Mouse (Mus musculus) regulatory T cell (primary cell): ENCODE measurements around the gene Zrsr1.

Experiments used
- in situ Hi-C: fragments of 300-600 bp; cut with MboI, MseI; formaldehyde crosslinking; loops from one replicate; pipeline ENCODE4 v1.15.1; 2025; ENCODE audit warnings: high pct_unique_total_duplicates

Gene Zrsr1

DNA sequence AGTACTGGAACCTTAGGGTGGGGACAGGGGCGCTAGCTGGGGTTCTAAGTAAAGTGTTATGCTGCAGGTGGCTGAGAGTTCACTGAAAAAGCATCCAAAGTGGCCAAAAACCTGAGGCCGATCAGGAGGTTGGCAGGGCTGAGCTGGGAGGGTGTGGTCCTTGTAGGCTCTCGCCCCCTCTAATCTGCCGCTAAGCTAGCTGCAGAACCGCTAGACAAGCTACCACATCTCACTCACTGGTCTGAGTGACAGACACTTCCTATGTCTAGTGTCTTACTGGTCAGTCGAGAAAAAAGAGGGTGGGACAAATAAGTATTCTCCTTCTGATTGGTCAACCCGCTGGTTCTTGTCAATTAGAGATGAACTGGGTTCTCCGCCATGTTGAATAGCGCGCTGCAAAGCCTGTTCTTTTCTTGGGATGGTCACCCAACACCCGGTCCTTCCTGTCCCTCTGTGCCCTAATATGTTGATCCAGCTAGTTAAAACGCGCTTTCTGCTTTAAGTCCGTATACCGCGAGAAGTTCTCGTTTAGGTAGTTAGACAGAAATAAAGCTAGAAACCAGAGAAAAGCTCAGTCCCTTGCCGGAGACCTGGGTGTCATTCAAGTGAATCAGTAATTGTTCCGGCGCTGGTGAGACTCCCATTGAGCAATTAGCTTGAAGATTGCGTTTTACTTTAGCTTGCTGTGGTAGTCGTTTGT is 35.8 kb downstream of the Zrsr1 start, which contains the start of gene Fam161a:
Gene Fam161a (plus strand): TSS at position 51 of the 700 bp plus-strand sequence.
- in situ Hi-C loops, result loop anchor here (5.0 kb wide), 2 partner anchors 265 to 490 kb away; partner anchors contain the start of gene Ahsa2

DNA sequence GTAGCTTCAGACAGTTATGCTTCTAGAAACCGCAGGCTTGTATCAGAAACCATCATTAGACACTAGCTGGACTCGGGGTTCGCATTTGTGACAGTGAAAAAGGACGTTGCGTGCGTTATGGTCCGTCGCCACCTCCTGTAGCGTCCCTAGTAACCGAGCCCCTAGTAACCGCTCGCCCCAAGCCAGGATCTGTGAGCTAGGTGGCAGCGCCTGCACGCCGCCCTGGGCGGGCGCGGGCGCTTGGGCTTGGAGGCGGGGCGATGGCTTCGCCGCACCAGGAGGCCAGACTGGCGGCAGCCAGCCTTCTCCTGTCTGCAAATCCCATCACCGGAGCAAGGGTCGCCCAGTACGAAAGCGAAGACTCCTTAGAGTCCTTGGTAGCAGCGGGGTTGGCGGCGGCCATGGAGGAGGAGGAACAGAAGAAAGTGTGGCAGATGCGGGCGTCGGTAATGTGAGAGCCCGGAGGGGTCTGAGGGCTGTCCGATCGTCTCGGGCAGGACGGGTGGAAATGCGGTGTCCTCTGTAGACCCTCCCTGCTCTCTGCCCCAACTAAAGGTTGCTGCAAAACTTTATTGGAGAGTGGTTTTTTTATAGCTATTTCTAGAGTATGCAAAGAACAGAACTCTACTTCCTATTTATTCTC is 36.5 kb downstream of the Zrsr1 start:
- in situ Hi-C loops, result loop anchor here (5.0 kb wide), 2 partner anchors 264 to 489 kb away; partner anchors contain the start of gene Ahsa2

- in situ Hi-C loops, result loop anchor here (5.0 kb wide), 2 partner anchors 263 to 488 kb away; partner anchors contain the start of gene Ahsa2
These were observed 37.0 kb downstream of the Zrsr1 start for GRCm38 (mm10) chr11:23008824-23009200.

- in situ Hi-C loops, result no loop called here
These were observed 41.3 kb downstream of the Zrsr1 start for GRCm38 (mm10) chr11:23013096-23013495.

- in situ Hi-C loops, result no loop called here
These were observed 41.9 kb downstream of the Zrsr1 start for GRCm38 (mm10) chr11:23013580-23014294.

DNA sequence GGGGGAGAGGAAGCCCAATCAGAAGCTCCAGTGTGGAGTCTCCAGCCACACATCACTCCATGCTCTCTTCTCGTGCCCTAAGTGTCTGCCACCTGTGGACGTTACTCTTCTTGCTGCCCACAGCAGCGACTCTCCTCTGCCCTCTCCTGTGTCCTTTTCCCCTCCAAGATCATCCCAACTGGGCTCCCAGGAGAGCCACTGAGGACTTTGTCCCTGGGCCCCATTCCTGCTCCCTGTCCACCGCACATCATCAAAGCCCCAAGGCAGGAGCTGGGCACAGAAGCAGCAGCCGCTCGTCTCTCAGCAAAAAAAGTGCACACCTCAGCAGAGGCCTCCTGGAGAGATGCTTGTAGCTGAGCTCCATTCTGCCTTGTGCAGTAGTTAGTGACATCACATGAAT is 43.2 kb downstream of the Zrsr1 start:
- in situ Hi-C loops, result no loop called here

DNA sequence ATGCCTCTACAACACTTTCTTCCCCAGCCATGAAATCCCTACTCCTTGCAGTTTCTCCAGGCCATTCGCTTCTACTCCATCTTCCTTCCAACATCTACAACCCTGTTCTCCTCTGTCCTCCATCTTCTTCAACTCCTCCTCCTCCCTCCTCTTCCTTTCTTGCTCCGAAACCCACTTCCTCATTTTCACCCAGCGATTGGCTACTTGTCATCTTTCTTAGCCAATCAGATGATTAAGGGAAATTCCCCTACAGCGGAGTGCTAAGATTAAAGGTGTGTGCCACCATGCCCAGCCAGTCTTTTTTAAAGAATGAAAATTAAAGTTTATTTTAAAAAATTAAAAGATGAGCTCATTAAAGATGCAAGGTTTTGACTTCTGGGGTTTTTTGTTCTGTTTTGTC is 46.1 kb downstream of the Zrsr1 start:
- in situ Hi-C loops, result no loop called here

DNA sequence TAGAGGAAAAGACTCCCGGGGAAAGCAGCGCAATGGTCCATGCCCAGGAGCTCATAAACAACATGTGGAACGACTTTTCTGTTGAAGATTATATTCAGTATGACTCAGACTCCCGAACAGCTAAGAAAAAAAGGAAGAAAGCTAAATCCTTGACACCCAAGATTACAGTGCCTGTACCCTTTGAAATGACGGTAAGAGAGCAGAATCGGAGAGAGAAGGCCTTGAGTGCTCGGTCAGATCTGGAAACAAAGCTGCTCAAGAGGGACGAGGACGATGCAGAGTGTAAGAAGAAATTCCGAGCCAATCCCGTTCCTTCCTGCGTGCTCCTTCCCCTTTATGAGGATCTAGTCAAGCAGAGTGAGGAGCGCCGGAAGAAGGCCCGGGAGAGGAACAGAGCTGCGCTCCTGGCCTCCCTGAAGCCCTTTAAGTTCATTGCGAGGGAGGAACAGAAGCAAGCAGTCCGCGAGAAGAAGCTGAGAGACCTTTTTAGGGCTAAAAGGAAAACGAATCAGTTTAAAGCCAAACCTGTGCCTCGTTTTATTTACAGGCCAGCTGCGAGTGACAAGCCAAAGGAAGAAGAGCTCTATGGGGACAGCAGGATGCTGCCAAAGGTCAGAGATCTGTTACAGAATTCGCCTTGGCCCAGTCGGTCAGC is 48.4 kb downstream of the Zrsr1 start:
- in situ Hi-C loops, result no loop called here

DNA sequence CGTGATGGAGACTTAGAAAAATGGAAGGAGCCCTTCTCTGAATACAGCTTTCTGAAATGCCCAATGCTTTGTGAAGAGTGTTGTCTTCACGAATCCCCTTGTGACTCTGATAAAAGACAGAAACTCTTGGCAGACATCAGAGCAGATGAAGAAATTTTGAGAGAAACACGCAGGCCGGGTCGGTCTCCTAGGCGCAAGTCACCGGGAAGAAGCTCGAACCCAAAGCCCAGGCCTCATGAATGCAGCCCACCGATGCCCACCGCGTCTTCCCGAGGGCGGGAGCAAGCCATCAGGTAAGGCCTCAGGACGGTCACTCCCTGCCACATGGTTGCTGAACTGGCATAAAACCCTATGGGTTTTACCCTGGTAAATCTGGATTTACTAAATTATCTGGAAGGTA is 49.0 kb downstream of the Zrsr1 start:
- in situ Hi-C loops, result no loop called here

DNA sequence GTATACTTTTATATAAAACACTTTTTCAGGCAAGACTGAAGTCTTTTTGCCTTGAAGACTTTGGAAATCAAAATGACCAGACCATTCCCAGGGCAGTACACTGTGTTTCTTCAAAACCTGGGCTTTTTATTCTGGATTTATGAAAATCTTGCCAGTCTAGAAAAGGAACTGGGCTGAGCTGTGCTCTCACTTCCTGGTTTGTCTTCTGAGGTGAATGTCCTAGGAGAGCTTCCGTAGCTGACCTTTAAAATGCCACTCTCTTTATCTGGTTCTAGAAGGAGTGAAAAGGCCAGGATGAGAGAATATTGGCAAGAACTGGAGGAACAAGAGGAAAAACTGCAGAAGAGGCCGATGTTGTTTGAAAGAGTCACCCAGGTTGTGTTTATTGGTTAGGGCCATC is 51.4 kb downstream of the Zrsr1 start:
- in situ Hi-C loops, result no loop called here

GRCm38 (mm10) chr11:23024169-23024568 is 52.4 kb downstream of the Zrsr1 start:
- in situ Hi-C loops, result no loop called here
